Mouse (Mus musculus) neutrophil, adult 83 days (primary cell): Measurements from ENCODE around the gene Lpgat1. TPM values are rescaled to one million over a fixed set of nuclear protein-coding genes. Genes with fewer than 3 reads are reported as not detected.

ENCODE experiments used
- total RNA-seq, 2 experiments: library from RNA; stranded (reverse); gene quantifications; one replicate each; pipeline ENCODE4 v1.2.4; 2023

Gene Lpgat1
- total RNA-seq = 10 to 100 TPM; 66.0 to 67.2 TPM

GRCm38 (mm10) chr1:191717601-191718498 lies at the start of gene Lpgat1:
Gene Lpgat1, plus strand, starts transcription at chr1:191717834.

GRCm38 (mm10) chr1:191821326-191822091 lies 103.9 kb downstream of the Lpgat1 start, which contains the start of gene Nek2:
Gene Nek2, plus strand, starts transcription at chr1:191821444.

Other genes starting within 250 kb of the Lpgat1 start
- 10 to 100 TPM; 36.3 to 37.5 TPM for gene Dtl, start 142.3 kb upstream of the Lpgat1 start, total RNA-seq
- 10 to 100 TPM; 28.8 to 30.7 TPM for gene Ints7, start 142.2 kb upstream of the Lpgat1 start, total RNA-seq
- gene Nek2, start 103.6 kb downstream of the Lpgat1 start, total RNA-seq = 10 to 100 TPM; 24.8 to 28.8 TPM
- 10 to 100 TPM in 1 of 2 experiments, 1 to 10 TPM in 1; 9.1 to 12.0 TPM for gene Slc30a1, start 188.9 kb downstream of the Lpgat1 start, total RNA-seq